Mouse (Mus musculus) liver, adult 2 months (tissue): ENCODE measurements around the gene E130309D02Rik.

Source experiments
- CTCF ChIP-seq: fragments of 200-500 bp; IDR thresholded peaks from 2 replicates; pipeline ENCODE4 v1.5.1; 2011; ENCODE audit warnings: low read depth, low read length, control low read depth
- POLR2A ChIP-seq: fragments of 200-500 bp; IDR thresholded peaks from 2 replicates; pipeline ENCODE4 v1.6.1; 2011; ENCODE audit warnings: low read length, control low read depth; ENCODE audit not compliant: insufficient read depth; ENCODE audit errors: extremely low read depth

DNA sequence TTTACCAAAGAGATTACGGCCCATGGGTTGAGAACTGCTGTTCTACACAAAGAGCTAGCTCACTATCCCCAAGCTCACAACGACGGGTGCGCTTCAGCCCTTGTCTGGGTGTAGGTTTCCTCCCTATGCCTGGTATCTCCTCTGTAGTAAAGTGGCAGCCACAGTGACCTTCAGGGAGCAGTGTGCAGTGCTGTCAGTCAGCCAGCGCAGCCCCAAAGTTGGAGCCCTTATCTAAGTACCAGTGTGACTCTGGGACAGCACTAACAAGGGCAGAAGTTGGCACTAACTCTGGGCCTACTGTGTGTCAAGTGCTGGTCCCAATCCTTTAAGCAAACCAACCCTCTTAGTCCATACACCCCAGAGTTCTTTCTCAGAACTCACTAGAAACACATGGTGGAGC lies 6.3 kb downstream of the E130309D02Rik start:
- TF ChIP-seq CTCF = no peak
- no peak for TF ChIP-seq POLR2A
